Mouse (Mus musculus) frontal cortex, postnatal 25 days (tissue): ENCODE data around the gene Lrrc58.

Source experiments
- DNase-seq, 2 experiments: peaks; one replicate each; pipeline ENCODE4 v3.0.0; 2022; ENCODE audit warnings: low spot score in 2 of 2

Gene Lrrc58

DNA sequence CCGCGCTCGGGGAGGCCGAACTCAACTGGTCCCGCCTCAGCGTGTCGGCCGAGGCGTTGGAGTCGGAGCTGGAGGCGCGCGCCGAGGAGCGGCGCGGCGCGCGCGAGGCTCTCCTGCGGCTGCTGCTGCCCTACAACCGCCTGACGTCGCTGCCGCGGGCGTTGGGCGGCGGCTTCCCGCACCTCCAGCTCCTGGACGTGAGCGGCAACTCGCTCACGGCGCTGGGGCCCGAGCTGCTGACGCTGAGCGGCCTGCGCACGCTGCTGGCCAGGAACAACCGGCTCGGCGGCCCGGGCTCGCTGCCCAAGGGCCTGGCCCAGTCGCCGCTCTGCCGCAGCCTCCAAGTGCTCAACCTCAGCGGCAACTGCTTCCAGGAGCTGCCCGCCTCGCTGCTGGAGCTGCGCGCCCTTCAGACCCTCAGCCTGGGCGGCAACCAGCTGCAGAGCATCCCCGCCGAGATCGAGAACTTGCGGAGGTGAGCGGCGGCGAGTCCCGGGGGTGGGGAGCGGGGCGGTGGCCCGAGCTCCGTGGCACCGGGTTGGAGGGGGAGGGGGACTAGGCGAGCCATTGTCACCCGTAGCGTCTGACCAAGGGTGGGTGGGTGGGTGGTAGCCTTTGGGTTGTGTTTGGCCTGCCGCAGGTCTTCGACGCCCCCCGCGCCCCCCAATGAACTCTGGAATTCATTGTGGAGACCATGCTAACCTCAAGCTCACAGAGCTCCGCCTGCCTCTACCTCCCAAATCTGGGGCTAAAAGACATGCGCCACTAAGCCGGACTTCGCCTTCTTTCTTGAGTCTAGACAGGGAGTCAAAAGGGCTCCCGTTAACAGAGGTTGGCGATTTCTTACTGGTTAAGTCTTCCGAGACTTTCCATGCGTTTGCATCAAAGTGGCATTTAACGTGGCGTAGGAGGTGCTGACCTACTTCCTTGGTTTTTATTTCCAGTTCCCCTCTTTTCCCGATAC lies 599 bp downstream of the Lrrc58 start:
- DNase-seq, result peak in 1 of 2 experiments; percentile 58

DNA sequence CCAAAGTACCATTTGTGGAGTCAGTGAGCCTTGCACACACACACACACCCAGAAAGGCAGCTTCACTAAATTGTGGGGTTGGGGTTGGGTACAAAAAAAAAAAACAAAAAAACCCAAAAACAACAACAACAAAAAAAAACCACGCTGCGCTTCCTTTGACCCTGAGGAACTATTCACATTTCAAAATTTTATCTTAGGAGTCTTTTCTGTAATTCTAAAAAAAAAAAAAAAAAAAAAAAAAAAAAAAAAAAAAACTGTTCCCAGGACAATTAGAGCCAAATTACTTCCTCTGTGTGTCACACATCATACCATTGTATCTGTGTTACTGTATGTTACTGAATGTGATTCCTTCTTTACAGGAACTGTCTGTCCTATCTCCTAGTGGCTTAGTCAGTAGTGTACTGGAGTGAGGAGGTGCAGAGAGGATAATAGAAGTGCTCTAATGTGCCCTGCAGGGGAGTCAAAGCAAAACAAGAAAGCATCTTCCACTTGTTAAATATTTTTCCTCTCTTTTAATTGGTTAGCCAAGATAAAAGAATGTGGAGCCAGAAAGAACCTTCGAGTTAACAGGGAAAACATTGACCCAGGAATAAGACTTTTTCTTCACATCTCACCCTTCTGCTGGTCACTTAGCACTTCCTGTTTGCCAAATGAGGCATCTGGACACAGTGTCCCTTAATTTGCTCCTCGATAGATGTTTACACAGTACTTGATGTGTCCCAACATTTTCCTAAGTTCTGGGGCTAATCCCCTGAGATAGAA lies 1.5 kb downstream of the Lrrc58 start:
- DNase-seq, result no peak

DNA sequence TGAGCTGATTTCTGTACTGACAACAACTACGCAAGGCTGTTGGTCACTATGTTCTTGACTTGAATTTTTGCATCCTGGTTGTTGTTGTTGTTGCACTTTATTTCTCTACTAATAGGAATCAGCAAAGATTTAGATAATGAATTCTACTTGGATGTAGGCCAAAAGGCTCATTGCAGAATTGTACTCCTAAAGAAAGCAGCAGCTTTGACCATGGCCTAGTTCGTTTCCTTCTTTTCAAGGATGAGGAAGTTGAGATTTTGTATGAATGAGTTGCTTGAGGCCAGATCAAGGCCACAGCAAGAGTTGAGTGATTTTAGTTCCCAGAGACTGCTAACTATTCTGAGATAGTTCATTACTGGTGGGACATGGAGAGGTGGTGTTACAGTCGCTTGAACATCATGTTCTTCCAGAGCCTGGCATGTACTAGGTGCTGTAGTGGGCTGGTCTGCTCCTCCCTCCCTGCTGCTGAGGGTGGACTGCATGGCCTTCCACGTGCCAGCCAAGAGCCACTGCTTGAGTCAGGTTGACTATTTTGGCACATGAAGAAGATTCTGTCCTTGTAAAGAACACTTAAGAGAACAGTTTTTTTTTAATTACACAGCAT lies 3.0 kb downstream of the Lrrc58 start:
- DNase-seq, result peak in 1 of 2 experiments; percentile 26

DNA sequence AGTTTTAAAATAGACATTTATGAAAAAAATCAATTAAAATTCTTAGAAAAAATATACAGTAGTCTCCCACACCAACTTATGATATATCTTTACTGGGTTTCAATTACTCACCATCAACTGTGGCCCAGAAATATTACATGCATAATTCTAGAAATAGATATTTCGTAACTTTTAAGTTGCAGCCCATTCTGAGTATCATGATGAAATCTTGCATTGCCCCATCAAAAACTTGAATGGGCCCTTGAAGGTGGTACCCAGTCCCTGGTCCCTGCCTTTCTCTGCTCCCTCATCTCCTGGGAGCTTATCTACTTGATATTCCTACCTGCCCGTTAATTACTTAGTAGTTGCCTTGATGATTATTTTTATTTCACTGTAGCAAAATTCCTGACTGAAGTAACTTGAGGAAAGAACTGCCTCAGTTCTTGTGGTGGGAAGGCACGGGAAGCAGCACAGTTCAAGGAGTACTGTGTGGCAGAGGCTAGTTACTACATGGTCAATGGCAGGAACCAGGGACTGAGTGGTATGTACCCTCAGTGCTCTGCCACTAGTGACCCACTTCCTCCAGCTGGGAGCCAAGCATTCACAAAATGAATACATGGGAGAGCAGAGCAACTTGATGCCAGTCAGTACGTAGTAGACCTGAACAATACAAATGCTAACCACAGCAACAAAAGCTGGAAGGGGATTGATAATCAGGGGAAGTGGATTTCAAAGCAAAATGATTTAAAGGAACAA lies 6.5 kb downstream of the Lrrc58 start:
- no peak for DNase-seq

DNA sequence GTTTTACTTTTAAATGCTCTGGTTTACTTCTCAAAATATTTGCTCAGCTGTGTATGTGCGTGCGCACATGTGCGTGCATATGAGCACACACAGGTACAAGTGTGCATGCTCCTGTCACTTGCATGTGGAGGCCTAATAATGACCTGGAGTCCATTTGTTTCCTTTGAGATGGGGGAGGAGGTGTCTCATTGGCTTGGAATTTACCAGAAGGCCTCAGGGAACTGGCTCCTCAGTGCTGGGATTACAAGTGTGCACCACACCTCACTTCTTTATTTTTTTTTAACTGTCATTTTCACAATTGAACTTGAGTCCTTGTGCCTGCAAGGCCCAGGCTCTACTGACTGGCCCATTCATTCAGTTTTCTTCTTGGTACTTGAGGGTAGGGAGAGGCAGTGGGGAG lies 9.2 kb downstream of the Lrrc58 start:
- no peak for DNase-seq

DNA sequence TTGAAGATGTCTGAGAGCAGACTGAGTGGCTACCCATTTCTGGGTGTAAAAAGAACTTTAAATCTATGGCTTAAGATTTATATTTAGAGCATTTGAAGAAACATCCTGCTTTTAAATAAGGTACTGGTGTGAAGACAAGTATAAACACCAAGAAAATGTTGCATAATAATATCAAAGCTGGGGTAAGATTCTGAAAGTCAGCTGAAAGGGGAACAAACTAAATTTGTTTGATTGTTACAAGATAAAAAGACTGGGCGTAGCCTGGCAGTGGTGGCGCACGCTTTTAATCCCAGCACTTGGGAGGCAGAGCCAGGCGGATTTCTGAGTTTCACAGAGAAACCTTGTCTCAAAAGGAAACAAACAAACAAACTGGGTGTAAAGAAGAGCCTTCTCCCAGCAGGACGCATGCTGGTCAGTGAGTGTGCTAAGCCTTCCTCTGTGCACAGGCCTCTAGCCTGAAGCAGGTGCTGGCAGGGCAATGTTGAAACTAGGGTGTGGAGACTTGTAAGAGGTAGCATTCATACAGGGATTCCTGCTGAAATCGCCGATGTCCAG lies 10.8 kb downstream of the Lrrc58 start:
- no peak for DNase-seq

DNA sequence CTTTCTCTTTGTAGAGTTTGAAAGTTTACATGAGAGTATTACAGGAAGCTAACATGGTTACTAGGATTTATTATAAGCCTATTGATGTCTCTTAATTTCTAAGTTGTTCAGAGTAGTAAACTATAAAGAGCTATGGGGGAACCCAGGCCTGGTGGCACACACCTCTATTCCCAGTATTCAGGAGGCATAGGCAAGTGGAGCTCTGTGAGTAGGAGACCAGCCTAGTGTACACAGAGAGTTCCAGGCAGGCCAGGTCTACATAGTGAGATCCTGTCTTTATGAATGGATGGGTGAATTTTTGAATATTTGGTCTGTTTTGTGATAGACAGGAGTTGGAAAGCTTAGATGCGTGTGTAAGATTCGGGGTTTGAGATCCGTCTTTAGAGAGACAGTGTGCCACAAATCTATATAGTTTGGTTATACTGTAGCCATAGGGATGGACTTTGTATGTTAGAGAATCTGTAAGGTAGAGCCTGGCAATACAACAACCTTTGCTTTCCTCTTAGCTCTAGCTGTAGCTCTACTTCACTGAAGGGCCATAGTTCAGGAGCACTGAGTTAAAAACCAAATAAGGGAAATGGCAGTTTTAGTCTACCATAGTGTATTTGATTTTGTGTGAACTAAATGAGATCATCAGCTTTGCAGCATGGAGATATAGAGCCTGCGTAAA lies 11.7 kb downstream of the Lrrc58 start:
- DNase-seq, result no peak

DNA sequence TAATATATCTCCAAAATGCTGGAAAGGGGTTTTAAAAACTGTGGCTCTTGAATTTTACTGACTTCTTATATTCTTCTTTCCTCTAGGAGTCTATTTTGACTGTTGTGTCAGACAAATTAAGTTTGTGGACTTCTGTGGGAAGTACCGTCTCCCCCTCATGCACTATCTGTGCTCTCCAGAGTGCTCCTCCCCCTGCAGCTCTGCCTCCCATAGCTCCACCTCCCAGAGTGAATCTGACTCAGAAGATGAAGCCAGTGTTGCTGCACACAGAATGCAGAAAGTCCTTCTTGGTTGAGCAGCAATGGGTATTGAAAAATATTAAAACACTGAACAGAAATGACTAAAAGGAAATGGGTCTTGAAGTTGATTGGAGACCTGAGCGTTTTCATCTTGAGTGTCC lies 13.0 kb downstream of the Lrrc58 start:
- no peak for DNase-seq

DNA sequence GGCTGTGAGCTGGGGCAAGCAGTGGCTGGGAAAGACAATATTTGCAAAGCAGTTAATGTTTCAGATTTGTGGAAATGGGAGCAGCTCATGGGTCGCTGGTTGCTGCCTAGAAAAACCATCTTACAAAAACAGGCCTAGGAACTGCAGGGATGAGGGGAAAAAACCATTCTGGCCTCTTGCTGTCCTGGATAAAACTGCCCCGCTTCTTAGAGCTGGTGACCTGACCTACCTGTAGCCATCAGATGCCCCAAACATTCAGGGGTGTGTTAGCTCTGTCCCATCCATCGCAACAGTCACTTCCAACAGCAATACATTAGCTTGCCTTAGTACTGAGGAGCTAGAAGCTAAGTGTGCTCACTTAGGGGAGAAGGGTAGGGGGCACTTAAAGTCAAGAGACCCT lies 20.8 kb downstream of the Lrrc58 start:
- DNase-seq, result no peak

DNA sequence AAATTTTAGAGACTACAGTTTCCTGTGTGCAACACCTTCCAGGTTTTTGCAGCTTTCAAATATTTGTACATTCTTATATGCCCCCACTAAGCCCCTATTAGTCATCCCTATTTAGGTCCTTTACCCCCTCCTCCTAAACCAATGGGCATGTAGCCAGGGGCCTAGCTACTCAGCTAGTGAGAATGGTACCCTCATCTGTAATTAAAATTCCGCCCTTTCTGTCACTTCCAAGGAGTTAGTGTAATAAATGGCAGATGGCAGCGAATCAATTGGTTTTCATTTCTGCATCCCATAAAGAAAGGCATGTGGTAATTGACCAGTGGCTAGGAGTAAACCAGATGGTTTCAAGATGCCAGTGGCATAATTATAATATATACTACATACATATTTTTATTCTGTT lies 24.5 kb downstream of the Lrrc58 start:
- no peak for DNase-seq

DNA sequence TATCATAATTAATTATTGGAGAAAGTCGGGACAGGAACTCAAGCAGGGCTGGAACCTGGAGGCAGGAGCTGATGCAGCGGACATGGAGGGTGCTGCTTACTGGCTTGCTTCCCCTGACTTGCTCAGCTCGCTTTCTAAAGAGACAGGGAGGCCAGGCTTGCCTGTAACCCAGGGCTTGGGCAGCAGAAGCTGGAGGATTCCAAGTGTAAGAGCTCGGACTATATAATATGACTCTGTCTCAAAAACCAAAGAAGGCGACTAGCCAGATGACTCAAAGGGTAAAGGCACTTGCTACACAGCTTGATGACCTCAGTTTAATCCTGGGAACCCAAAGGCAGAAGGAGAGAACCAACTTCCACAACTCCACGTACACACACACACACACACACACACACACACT lies 25.2 kb downstream of the Lrrc58 start:
- DNase-seq, result no peak

DNA sequence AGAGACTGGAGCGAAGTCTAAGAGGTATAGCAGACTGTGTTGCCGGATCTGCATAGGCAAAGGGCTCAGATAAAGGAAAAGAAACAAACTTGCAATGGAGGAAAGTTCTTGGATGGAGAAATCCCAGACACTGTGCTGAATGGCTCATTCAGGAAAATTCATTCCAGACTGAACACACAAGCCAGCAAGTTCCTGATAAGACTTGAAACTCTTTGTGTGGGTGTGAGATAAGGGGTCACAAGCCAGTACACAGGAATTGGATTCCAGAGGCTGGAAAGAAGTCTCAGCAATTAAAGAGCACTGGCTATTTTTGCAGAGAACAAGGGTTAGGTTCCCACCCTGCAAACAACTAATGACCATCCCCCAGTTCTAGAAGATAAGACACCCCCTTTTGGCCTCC lies 25.8 kb downstream of the Lrrc58 start:
- DNase-seq, result no peak

DNA sequence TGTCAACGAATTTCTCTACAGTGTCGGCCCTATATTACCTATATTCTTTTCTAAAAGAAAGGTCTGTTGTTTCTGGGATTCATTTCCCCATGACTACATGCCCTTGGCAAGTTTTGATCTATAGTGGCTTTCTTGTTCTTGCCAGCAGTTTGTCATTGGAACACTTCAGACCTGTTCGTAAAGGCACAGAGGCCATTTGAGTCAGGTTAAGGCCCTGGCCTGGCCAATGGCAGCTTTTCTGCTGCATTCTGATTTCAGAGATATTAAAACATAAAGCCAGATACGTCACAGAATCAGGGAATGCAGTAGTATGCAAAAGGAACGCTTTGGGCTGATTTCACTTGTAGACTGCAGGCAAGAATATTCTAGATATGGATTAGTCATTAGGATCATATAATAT lies 30.6 kb downstream of the Lrrc58 start:
- no peak for DNase-seq

DNA sequence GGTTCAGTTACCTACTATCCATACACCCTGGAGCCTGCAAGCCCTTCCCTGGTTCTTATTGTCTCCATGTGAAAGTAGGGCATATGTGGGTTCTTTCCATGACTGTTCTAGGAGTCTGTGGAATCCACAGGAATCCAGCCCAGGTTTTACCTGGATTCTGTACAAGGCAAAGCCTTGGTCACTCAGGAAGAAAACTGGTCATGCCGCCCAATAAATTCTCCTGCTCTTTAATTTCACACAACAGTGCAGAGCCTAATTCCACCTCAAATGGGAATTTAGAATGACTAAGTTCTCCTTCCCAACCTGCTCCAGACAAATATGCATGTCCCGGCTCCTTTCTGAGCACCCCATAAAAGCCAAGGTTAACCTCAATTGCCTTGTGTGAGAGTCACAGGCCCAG lies 31.2 kb downstream of the Lrrc58 start:
- DNase-seq, result no peak

DNA sequence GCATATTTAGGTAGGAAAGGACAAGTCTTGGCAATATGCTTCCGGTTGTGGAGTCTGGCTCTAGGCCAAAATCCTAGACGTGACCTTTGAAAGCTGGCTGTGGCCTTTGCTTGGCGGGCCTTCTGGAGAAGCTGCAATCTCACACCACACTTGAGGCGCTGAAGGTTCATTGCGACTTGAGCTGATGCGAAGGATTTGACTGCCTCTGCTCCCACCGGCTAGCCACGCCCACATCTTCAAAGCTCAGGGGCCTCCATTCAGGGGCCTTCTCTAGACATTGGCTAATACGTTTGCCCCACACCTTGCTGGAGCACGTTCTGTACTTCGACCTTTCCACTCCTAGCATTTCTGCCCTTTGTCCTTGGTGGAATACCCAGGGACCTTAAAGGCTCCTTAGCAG lies 33.1 kb downstream of the Lrrc58 start:
- DNase-seq, result no peak

DNA sequence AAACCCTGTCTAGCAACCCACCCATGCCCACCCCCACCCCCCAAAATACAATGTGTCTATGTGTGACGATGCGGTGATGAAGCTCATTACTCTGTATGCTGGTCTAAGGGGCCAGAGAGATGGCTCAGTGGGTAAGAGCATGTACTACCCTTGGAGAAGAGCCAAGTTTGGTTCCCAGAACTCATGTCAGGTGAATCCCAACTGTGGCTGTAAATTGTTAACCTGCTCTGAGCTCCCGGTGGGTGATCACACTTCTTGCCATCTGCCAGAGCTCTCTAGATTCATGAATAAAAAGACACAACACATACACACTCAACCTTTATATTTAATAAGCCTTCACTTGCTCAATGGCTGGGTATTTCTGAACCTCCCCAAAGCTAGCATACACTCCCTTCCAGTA lies 38.3 kb downstream of the Lrrc58 start:
- no peak for DNase-seq

DNA sequence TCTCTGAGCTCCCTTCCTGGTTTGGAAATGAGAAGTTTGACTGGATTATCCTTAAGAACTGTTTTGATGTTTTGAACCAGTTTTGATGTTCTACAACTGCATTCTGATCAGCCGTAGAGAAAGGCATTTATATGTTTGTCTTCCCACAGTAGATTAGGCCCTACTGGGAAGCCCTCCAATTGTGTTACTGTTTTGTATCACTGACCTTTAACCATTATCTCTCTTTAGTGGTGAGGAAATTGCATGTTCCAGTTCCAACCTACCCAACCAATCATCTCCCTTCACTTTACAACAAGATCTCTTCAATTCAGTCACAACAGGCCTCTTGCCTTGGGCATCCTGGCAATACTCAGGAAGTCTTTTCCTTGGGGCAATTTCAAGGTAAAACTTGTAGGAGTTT lies 42.9 kb downstream of the Lrrc58 start:
- DNase-seq, result no peak

DNA sequence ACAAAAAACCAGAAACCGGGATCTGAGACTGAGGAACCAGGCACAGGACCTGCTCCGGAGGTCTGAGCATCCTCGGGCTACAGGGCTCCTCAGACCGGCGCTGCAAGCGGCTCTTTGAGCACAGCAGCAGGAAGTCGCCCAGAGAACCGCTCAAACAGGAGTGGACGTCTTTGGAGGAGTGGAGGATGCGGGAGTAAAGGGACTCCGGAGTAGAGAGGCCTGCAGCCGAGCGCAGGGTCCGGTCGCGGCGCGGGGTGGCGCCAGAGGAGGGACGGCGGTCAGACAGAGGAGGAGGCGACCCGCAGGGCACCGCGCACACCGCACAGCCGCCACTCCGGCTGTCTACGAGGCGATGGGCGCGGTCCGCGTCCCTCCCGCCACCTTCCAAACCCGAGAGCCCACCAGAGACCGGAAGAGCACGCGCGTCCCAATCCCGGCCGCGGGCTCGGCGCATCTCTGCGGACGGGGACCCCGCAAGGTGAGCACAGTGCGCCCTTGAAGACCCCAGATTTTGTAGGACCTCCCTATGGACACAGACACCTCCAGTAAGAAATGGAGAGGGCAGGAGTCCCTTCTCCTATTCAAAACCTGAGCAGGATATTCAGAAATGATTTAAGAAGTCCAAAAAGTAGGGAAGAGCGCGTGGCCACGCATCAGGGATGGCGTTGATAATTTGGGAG lies 48.1 kb downstream of the Lrrc58 start, which contains the start of gene Gpr156:
TSS of gene Gpr156 (plus strand) at position 359 of the 680 bp plus-strand sequence.
- peak; percentile 9 to 10 for DNase-seq

DNA sequence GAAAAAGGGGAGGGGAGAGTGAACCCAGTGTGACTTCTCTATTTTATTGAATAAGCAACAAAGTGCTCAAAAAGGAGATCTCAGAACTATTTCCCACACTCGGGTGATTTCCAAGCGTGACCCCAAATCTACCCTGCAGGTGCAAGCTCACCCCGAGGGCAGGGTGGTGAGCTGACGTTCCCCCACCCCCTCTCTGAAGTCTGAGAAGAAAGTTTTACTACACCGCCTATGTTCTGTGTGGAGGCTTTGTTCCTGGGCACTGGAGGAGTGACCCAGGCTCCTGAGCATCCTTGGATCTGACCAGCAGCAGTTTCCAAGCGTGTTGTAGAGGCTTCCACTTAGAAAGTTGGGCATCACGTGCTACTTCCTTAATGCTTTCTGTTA lies 48.6 kb downstream of the Lrrc58 start:
- DNase-seq, result no peak

DNA sequence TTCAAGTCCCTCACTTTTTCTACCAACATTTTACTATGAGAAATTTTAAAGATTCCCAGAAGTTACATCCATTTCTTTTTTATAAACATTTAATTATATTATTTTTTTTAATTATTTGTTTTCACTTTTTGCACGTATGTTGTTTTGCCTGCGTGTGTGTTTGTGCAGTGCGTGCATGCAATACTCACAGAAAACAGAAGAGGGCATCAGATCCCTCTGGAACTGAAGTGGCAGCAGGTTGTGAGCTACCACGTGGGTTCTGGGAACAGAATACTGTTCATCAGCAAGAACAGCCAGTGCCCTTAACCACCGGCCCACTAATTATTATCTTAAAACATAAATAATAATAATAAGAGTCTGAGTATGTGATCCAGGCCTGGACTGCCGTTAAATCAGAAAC lies 50.8 kb downstream of the Lrrc58 start:
- no peak for DNase-seq
